Mouse (Mus musculus) heart, adult 9 months (tissue): ENCODE data around the gene Rnase11.
"Not testable (repeated sequence)": the region's sequence is repeated elsewhere in the genome, so short reads cannot be mapped to it uniquely, and the experiment has no call there.

Experiments
- DNase-seq, 2 experiments: peaks; one replicate each; pipeline ENCODE4 v3.0.0; 2022; ENCODE audit warnings: low spot score in 2 of 2

The Rnase11 gene

GRCm38 (mm10) chr14:51081035-51081434 is 31.1 kb upstream of the Rnase11 start:
- DNase-seq = no peak

- no peak for DNase-seq
Measured at GRCm38 (mm10) chr14:51079180-51079579, 29.2 kb upstream of the Rnase11 start.

GRCm38 (mm10) chr14:51074335-51074734 is 24.4 kb upstream of the Rnase11 start, which contains the start of gene Olfr750:
Olfr750 (minus strand) TSS chr14:51074435.
- DNase-seq = no peak

- no peak for DNase-seq
Measured at GRCm38 (mm10) chr14:51069617-51070016, 19.7 kb upstream of the Rnase11 start.

- no peak for DNase-seq
Measured at GRCm38 (mm10) chr14:51068956-51069355, 19.0 kb upstream of the Rnase11 start.

GRCm38 (mm10) chr14:51060761-51061160 is 10.8 kb upstream of the Rnase11 start:
- DNase-seq = no peak

- no peak for DNase-seq
Measured at GRCm38 (mm10) chr14:51057401-51057831, 7.5 kb upstream of the Rnase11 start, which contains the start of gene Rnase12. Rnase12 (minus strand) TSS chr14:51057661.

GRCm38 (mm10) chr14:51054243-51055237 is 4.6 kb upstream of the Rnase11 start:
- DNase-seq = no peak

- DNase-seq = no peak
Measured at GRCm38 (mm10) chr14:51053176-51053575, 3.2 kb upstream of the Rnase11 start.

- no peak for DNase-seq
Measured at GRCm38 (mm10) chr14:51051941-51052340, 2.0 kb upstream of the Rnase11 start.

- DNase-seq = no peak
Measured at GRCm38 (mm10) chr14:51047846-51048245, 2.1 kb downstream of the Rnase11 start.

GRCm38 (mm10) chr14:51041769-51042168 is 8.2 kb downstream of the Rnase11 start, which contains the start of gene Rnase9:
Rnase9 (minus strand) TSS chr14:51041869.
- DNase-seq = no peak

- no peak for DNase-seq
Measured at GRCm38 (mm10) chr14:51036214-51036613, 13.7 kb downstream of the Rnase11 start.

GRCm38 (mm10) chr14:51035206-51035605 is 14.8 kb downstream of the Rnase11 start:
- DNase-seq = no peak

GRCm38 (mm10) chr14:51027387-51028155 is 22.4 kb downstream of the Rnase11 start:
- DNase-seq = no peak

GRCm38 (mm10) chr14:51026391-51027133 is 23.4 kb downstream of the Rnase11 start:
- DNase-seq = peak; percentile 21 to 66

GRCm38 (mm10) chr14:51024820-51025219 is 25.1 kb downstream of the Rnase11 start:
- DNase-seq = no peak

GRCm38 (mm10) chr14:51023457-51023856 is 26.5 kb downstream of the Rnase11 start:
- no peak for DNase-seq

- peak; percentile 58 to 63 for DNase-seq
Measured at GRCm38 (mm10) chr14:51017256-51017655, 32.7 kb downstream of the Rnase11 start.

GRCm38 (mm10) chr14:51015780-51016179 is 34.2 kb downstream of the Rnase11 start:
- no peak for DNase-seq

- not testable (repeated sequence) for DNase-seq
Measured at GRCm38 (mm10) chr14:51014724-51015123, 35.2 kb downstream of the Rnase11 start.
